Mouse (Mus musculus) limb, embryonic 11.5 days (tissue): ENCODE measurements around the gene Nav1. TPM values are rescaled to one million over a fixed set of nuclear protein-coding genes. Genes with fewer than 3 reads are reported as not detected.

Source experiments
- ATAC-seq: fragments of 200-750 bp; cut with Nextera tagmentation; 2 replicates; pipeline ENCODE4 v1.8.0; 2017; ENCODE audit warnings: low read depth; ENCODE audit not compliant: insufficient number of reproducible peaks, low FRiP score, low TSS enrichment
- DNase-seq: peaks from one replicate; pipeline ENCODE4 v3.0.0-alpha.2; 2015; ENCODE audit warnings: low spot score
- H3K27ac ChIP-seq: fragments of 300-500 bp; sonication (generic); replicated peaks from 2 replicates; pipeline ENCODE4 v1.5.1; 2014; ENCODE audit warnings: low read depth, mild to moderate bottlenecking, low read length
- H3K27me3 ChIP-seq: fragments of 300-500 bp; sonication (generic); 2 replicates; pipeline ENCODE4 v1.6.1; 2014; ENCODE audit warnings: mild to moderate bottlenecking, low read length, mixed read lengths; ENCODE audit not compliant: control insufficient read depth, insufficient read depth
- H3K36me3 ChIP-seq: fragments of 300-500 bp; sonication (generic); 2 replicates; pipeline ENCODE4 v1.6.1; 2014; ENCODE audit warnings: mild to moderate bottlenecking, low read length, moderate library complexity, mixed read lengths; ENCODE audit not compliant: control insufficient read depth, insufficient read depth
- H3K4me1 ChIP-seq: fragments of 300-500 bp; sonication (generic); 2 replicates; pipeline ENCODE4 v1.6.1; 2014; ENCODE audit warnings: low read length, mixed read lengths; ENCODE audit not compliant: control insufficient read depth, insufficient read depth
- H3K4me2 ChIP-seq: fragments of 300-500 bp; sonication (generic); 2 replicates; pipeline ENCODE4 v1.6.1; 2014; ENCODE audit warnings: low read depth, mild to moderate bottlenecking, moderate library complexity; ENCODE audit not compliant: severe bottlenecking
- H3K4me3 ChIP-seq: fragments of 300-500 bp; sonication (generic); 2 replicates; pipeline ENCODE4 v1.5.1; 2014; ENCODE audit warnings: low read depth, low read length
- H3K9ac ChIP-seq: fragments of 300-500 bp; sonication (generic); 2 replicates; pipeline ENCODE4 v1.6.1; 2014; ENCODE audit warnings: mild to moderate bottlenecking, low read length
- H3K9me3 ChIP-seq: fragments of 300-500 bp; sonication (generic); 2 replicates; pipeline ENCODE4 v1.6.1; 2016; ENCODE audit warnings: low read length; ENCODE audit not compliant: control insufficient read depth
- WGBS: fragments of 180-500 bp; shearing (Covaris S2); extraction: QIAGEN DNeasy Blood & Tissue Kit; methylation state at CpG from one replicate; pipeline ENCODE4 v1.1.7; 2014; 5-methylcytosine and 5-hydroxymethylcytosine counted together
- polyA plus RNA-seq: library from polyadenylated mRNA; unstranded; fragments of >200 nt; fragmentation: Nextera tagmentation; extraction: Ambion mirVana; gene quantifications from 2 replicates; pipeline ENCODE4 v1.2.1, GENCODE M21; 2014

Nav1 gene
- polyA plus RNA-seq, 1 experiment from 2014 or later = 16.4 TPM

DNA sequence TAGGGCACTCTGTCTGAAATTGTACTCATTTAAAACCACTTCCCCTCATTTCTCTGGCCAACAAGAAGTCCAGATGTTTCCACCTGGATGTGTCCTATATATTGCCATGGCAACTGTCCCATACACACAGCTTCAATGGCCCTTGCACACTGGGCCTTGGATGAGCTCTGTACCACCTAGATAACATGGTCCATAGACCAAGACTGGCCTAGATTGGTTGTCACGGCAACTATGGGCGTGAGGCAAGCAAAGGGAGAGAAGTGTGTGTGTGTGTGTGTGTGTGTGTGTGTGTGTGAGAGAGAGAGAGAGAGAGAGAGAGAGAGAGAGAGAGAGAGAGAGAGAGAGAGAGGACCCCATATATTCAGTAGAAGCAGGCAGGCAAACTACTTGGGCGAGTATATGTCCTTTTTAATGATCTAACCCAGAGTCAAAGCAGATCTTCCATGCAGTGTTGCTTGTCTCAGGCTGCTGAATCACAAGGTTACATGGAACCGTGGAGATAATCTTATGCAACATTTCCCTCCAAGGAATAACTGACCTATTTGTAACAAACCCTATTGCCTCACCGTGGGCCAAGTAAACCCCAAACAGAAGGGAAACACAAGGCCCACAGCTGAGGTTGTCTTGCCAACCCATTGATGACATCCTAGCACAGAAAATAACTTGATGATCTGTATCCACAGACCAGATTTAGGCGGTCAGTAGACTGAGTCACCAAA lies 13.4 kb downstream of the Nav1 start:
- H3K4me2 ChIP-seq = no peak overlapping the region
- no peaks in the 10 kb centered on the region for H3K9me3 ChIP-seq
- no peak overlapping the region for H3K9ac ChIP-seq
- H3K36me3 ChIP-seq = no peaks in the 10 kb centered on the region
- no peaks in the 10 kb centered on the region for H3K4me1 ChIP-seq
- no peak for DNase-seq
- no peaks in the 10 kb centered on the region for H3K27me3 ChIP-seq
- ATAC-seq = no peak
- 86% methylated on average over 6 of the region's 6 CpGs for WGBS
- H3K27ac ChIP-seq = no peak overlapping the region
- no peak overlapping the region for H3K4me3 ChIP-seq

DNA sequence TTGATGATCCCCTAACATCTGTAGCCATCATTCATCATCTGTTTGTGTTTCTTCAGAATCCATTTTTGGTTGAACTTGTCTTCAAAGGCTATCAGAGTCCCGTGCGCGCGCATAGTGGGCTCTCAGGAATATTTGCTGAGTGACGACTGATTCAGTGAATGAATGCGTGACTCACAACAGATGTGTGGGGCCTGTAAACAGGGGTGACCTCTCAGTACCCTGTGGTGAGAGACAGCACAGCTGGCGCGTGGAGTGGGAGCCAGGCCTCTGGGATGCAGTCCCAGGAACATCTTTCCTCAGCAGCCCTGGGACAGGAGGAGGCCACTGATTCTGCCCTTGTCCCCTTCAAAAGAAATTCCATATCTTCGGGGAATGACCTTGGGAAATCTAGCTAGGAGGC lies 16.3 kb downstream of the Nav1 start:
- DNase-seq = no peak
- no peaks in the 10 kb centered on the region for H3K36me3 ChIP-seq
- no peak overlapping the region for H3K4me3 ChIP-seq
- H3K9me3 ChIP-seq = no peaks in the 10 kb centered on the region
- 72% methylated on average over 9 of the region's 9 CpGs for WGBS
- no peaks in the 10 kb centered on the region for H3K27me3 ChIP-seq
- no peak overlapping the region for H3K4me2 ChIP-seq
- H3K9ac ChIP-seq = no peak overlapping the region
- H3K27ac ChIP-seq = no peak overlapping the region
- ATAC-seq = no peak
- H3K4me1 ChIP-seq = peaks cover 2% of the 10 kb centered on the region; the same call in 1 of the 2 replicates

DNA sequence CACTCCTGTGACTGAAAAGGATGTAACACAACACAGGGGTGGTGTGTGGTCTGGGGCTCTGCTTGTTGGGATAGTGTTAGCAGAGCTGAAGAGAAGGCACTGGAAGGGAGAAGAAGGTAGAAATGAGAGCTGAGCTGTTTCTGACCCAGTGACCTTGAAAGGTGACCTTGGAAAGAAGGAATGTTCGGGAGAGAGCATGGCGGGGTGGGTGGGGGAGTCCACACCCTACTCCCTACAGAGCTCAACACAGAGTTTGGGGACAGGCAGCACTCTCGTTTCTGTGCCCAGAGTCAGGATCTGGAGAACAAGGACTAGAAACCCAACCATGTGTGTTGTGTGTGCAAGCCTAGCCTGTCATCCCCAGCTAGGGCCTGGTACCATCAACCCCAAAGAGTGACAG lies 18.1 kb downstream of the Nav1 start:
- no peaks in the 10 kb centered on the region for H3K9me3 ChIP-seq
- no peak for ATAC-seq
- no peak overlapping the region for H3K27ac ChIP-seq
- no peak overlapping the region for H3K4me3 ChIP-seq
- H3K27me3 ChIP-seq = no peaks in the 10 kb centered on the region
- no peak overlapping the region for H3K4me2 ChIP-seq
- DNase-seq = no peak
- H3K36me3 ChIP-seq = no peaks in the 10 kb centered on the region
- peaks cover 13% of the 10 kb centered on the region for H3K4me1 ChIP-seq
- H3K9ac ChIP-seq = no peak overlapping the region
- 66% methylated on average over 3 of the region's 3 CpGs for WGBS

DNA sequence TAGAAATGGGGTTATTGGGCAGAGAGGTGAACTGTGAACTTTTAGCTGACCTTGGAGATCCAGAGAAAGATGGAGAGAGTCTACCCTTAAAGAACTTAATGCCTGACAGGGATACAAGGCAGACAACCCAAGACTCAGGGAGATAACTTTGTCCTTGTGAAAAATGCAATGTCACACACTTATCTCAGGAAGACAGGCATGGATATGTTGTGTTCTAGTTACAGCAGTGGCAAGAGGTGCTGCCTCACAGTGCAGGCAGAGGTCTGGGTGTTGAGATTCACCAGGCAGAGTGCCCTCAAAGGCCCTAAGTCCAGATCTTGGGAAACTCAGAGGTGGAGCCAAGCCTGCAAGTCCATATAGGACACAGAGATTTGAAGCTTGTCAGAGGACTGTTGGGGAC lies 20.2 kb downstream of the Nav1 start:
- H3K4me1 ChIP-seq = peaks cover 32% of the 10 kb centered on the region
- no peak for DNase-seq
- no peak overlapping the region for H3K27ac ChIP-seq
- no peak for ATAC-seq
- H3K4me2 ChIP-seq = no peak overlapping the region
- no peak overlapping the region for H3K9ac ChIP-seq
- no peaks in the 10 kb centered on the region for H3K9me3 ChIP-seq
- no peaks in the 10 kb centered on the region for H3K27me3 ChIP-seq
- H3K4me3 ChIP-seq = no peak overlapping the region
- H3K36me3 ChIP-seq = no peaks in the 10 kb centered on the region

DNA sequence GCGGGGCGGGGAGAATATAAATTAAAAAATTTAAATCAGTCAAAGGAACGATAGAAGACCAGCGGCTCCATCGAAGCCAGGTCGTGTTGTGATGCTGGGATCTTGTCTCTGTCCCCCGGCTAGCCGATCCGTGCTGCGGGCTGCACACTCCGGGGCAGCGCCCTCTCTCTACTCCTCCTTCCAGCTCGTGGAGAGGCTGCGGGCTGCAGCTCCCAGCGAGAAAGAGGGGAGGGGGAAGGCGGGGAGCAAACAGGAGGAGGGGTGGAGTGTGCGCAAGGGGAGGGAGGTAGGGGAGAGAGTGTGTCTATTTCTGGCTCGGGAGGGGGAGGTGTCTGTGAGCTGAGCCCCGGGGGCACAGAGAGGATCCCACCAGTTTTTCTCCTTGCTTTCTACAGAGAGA lies 21.5 kb downstream of the Nav1 start:
- Histone ChIP-seq H3K4me2 (peak overlapping the region; percentile 96), H3K27ac (no peak overlapping the region; the same call in 1 of the 2 replicates), H3K9ac (peak overlapping the region; percentile 62), H3K36me3 (no peaks in the 10 kb centered on the region), H3K9me3 (no peaks in the 10 kb centered on the region), H3K4me3 (peak overlapping the region; percentile 60), H3K27me3 (no peaks in the 10 kb centered on the region), H3K4me1 (peaks cover 45% of the 10 kb centered on the region)
- WGBS = under 1% methylated on average over 19 of the region's 19 CpGs
- ATAC-seq (peak; percentile 33; the same call in 1 of the 2 replicates), DNase-seq (peak; percentile 74)

DNA sequence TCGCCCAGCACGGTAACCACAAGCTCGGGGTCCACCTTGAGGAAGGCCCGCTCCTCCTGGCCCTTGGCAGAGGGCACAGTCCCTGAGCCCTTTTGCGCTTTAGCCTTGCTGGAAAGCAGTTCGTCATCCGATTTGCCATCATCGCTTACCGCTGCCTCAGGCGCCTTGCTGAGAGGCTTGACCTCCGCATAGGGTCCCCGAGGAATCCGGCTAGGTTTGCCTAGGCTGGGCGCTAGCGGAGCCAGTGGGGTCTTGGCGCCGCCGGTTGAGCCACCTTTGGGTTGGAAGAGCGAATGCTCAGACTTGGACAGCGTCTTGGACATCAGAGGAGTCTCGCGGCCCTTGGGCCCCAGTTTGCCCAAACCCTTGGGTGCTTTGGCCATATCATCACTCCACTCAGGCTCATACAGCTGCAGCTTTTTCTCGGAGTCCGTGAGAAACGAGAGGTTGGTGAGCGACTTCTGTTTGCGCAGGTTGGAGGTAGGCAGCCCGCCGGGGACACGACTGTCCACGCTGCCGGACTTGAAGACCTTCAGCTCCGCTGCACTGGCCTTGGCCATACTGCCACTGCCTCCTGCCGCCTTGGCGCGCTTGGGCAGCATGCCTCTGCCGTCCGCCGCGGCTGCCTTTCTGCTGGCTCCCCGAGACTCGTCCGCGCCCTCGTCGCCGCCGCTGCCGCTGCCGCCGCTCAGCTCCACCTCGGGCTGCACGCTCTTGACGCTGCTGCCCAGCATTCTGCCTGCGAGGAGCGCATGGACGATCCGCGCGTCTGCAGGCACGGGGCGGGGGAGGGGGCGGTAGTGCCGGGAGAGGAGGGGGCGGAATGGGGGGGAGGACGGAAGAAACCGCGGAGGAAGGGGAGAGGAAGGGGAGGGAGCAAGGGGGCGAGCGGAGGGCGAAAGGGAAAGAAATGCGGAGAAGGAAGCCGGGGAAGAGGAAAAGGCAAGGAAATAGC lies 22.2 kb downstream of the Nav1 start:
- Histone ChIP-seq H3K27me3 (no peaks in the 10 kb centered on the region), H3K36me3 (no peaks in the 10 kb centered on the region), H3K27ac (peak overlapping the region; percentile 80), H3K4me3 (peak overlapping the region; percentile 60), H3K9me3 (no peaks in the 10 kb centered on the region), H3K4me1 (peaks cover 52% of the 10 kb centered on the region), H3K9ac (peak overlapping the region; percentile 62), H3K4me2 (peak overlapping the region; percentile 96)
- DNase-seq = peak; percentile 71
- no peak for ATAC-seq
- under 1% methylated on average over 72 of the region's 73 CpGs for WGBS

DNA sequence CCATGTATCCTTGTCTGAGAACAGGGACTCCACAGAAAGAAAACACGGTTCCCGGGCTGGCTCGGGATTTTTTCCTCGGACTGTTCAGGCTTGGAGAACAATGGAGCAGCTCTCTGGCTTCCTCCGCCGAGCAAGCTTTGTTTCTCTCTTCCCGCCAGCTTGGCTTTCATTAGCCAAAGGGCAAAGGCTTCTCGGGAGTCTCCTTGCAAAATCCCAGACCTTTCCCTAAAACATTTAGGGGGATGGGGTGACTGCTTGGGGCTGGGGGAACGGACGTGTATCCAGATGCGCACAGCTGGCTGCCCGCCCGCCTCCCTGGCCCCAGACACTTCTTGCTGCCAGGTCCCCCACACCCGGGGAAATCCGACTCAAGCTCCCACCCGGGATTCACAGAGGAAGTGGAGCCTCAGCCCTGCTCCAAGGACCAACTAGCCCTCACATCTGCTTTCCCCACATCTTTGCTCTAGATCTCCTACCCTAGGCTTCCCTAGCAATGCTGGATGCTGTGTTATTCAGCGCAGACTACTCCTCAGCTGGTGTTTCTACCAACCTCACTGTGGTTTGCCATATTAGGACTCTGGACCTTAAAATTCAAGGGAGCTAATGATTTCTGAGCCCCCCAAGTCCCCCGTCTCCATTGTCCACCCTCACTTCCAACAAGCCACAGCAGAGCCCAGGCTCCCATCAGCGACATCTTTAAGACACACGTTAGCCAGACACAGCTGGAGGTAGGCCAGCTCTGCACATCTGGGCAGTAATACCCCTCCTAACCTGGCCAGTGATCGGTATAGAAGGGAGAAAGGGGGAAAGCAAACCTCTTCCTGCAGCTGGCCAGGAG lies 23.2 kb downstream of the Nav1 start:
- Histone ChIP-seq H3K9ac (peak overlapping the region; percentile 62), H3K27ac (peak overlapping the region; percentile 80), H3K36me3 (no peaks in the 10 kb centered on the region), H3K27me3 (no peaks in the 10 kb centered on the region), H3K4me3 (peak overlapping the region; percentile 60), H3K9me3 (no peaks in the 10 kb centered on the region), H3K4me1 (peaks cover 62% of the 10 kb centered on the region), H3K4me2 (peak overlapping the region; percentile 96)
- under 1% methylated on average over 21 of the region's 21 CpGs for WGBS
- DNase-seq (no peak), ATAC-seq (no peak)
